Mouse (Mus musculus) left cerebral cortex, adult 6 months (tissue): ENCODE data around the gene Gm11554. TPM values are rescaled to one million over a fixed set of nuclear protein-coding genes. Genes with fewer than 3 reads are reported as not detected.

Source experiments
- long read RNA-seq, 2 experiments: library from polyadenylated mRNA; unstranded; transcript quantifications; one replicate each; pipeline ENCODE4 v2.0.0; 2019 to 2020
- polyA plus RNA-seq: library from polyadenylated mRNA; unstranded; fragments of <200 nt; fragmentation: Nextera tagmentation; gene quantifications from 2 replicates; pipeline ENCODE4 v1.2.3, GENCODE M21; 2021

The Gm11554 gene
- polyA plus RNA-seq, result not detected in 2 replicates
- long read RNA-seq, experiment 1, result 0 reads
- long read RNA-seq, experiment 2, result 0 reads

GRCm38 (mm10) chr11:99804346-99804745, at the start of gene Gm11554:
Gene Gm11554 (minus strand): TSS chr11:99804446.

GRCm38 (mm10) chr11:99851508-99851907, 47.3 kb upstream of the Gm11554 start, which contains the start of gene Krtap4-16:
Gene Krtap4-16 (minus strand): TSS chr11:99851608.

GRCm38 (mm10) chr11:99837966-99838365, 33.7 kb upstream of the Gm11554 start, which contains the start of gene 2300003K06Rik:
Gene 2300003K06Rik (minus strand): TSS chr11:99838066.

GRCm38 (mm10) chr11:99815566-99815965, 11.3 kb upstream of the Gm11554 start, which contains the start of gene Gm11564:
Gene Gm11564 (minus strand): TSS chr11:99815666.

GRCm38 (mm10) chr11:99809792-99810191, 5.5 kb upstream of the Gm11554 start, which contains the start of gene Krtap4-13:
Gene Krtap4-13 (minus strand): TSS chr11:99809892.

GRCm38 (mm10) chr11:99798832-99799231, 5.4 kb downstream of the Gm11554 start, which contains the start of gene Gm11569:
Gene Gm11569 (minus strand): TSS chr11:99798932.

GRCm38 (mm10) chr11:99793367-99793766, 10.9 kb downstream of the Gm11554 start, which contains the start of gene Gm11596:
Gene Gm11596 (minus strand): TSS chr11:99793467.

GRCm38 (mm10) chr11:99784900-99785299, 19.3 kb downstream of the Gm11554 start, which contains the start of gene Krtap4-9:
Gene Krtap4-9 (plus strand): TSS chr11:99785200.

GRCm38 (mm10) chr11:99780604-99781003, 23.6 kb downstream of the Gm11554 start, which contains the start of gene Krtap4-8:
Gene Krtap4-8 (minus strand): TSS chr11:99780704.

GRCm38 (mm10) chr11:99772813-99773212, 31.4 kb downstream of the Gm11554 start, which contains the start of gene Gm11595:
Gene Gm11595 (minus strand): TSS chr11:99772913.

Other genes starting within 250 kb of the Gm11554 start
- not detected in 2 replicates for gene Krtap3-2, start 247.6 kb downstream of the Gm11554 start, polyA plus RNA-seq
- gene Gm11939, start 245.0 kb downstream of the Gm11554 start, polyA plus RNA-seq, result not detected in 2 replicates
- gene Krtap3-1, start 237.8 kb downstream of the Gm11554 start, polyA plus RNA-seq, result not detected in 2 replicates
- gene Krtap1-5, start 223.4 kb downstream of the Gm11554 start, polyA plus RNA-seq, result not detected in 2 replicates
- not detected in 2 replicates for gene Krtap1-4, start 220.8 kb downstream of the Gm11554 start, polyA plus RNA-seq
- gene Krtap1-3, start 213.1 kb downstream of the Gm11554 start, polyA plus RNA-seq, result not detected in 2 replicates
- not detected in 2 replicates for gene Krtap9-3, start 206.3 kb downstream of the Gm11554 start, polyA plus RNA-seq
- not detected in 2 replicates for gene Gm11938, start 201.1 kb downstream of the Gm11554 start, polyA plus RNA-seq
- gene Gm11937, start 194.3 kb downstream of the Gm11554 start, polyA plus RNA-seq, result not detected in 2 replicates
- gene Krtap2-4, start 189.6 kb downstream of the Gm11554 start, polyA plus RNA-seq, result not detected in 2 replicates
- not detected in 2 replicates for gene Gm11562, start 184.0 kb downstream of the Gm11554 start, polyA plus RNA-seq
- not detected in 2 replicates for gene Krtap4-1, start 176.2 kb downstream of the Gm11554 start, polyA plus RNA-seq
- gene Krtap4-2, start 169.4 kb downstream of the Gm11554 start, polyA plus RNA-seq, result not detected in 2 replicates
- gene Krtap4-7, start 160.4 kb downstream of the Gm11554 start, polyA plus RNA-seq, result not detected in 2 replicates
- gene Gm11555, start 154.2 kb downstream of the Gm11554 start, polyA plus RNA-seq, result not detected in 2 replicates
- gene Gm11563, start 145.5 kb downstream of the Gm11554 start, polyA plus RNA-seq, result not detected in 2 replicates
- not detected in 2 replicates for gene Krtap4-6, start 138.5 kb downstream of the Gm11554 start, polyA plus RNA-seq
- gene Gm14190, start 113.7 kb downstream of the Gm11554 start, polyA plus RNA-seq, result not detected in 2 replicates
- gene Gm14180, start 70.2 kb downstream of the Gm11554 start, polyA plus RNA-seq, result not detected in 2 replicates
- not detected in 2 replicates for gene Gm11595, start 31.5 kb downstream of the Gm11554 start, polyA plus RNA-seq
- gene Krtap4-8, start 23.7 kb downstream of the Gm11554 start, polyA plus RNA-seq, result not detected in 2 replicates
- not detected in 2 replicates for gene Krtap4-9, start 19.2 kb downstream of the Gm11554 start, polyA plus RNA-seq
- gene Gm11596, start 11.0 kb downstream of the Gm11554 start, polyA plus RNA-seq, result not detected in 2 replicates
- gene Gm11569, start 5.5 kb downstream of the Gm11554 start, polyA plus RNA-seq, result not detected in 2 replicates
- gene Krtap4-13, start 5.4 kb upstream of the Gm11554 start, polyA plus RNA-seq, result not detected in 2 replicates
- not detected in 2 replicates for gene Gm11564, start 11.2 kb upstream of the Gm11554 start, polyA plus RNA-seq
- gene 2300003K06Rik, start 33.6 kb upstream of the Gm11554 start, polyA plus RNA-seq, result not detected in 2 replicates
- not detected in 2 replicates for gene Krtap4-16, start 47.2 kb upstream of the Gm11554 start, polyA plus RNA-seq
- not detected in 2 replicates for gene Gm11568, start 53.5 kb upstream of the Gm11554 start, polyA plus RNA-seq
- gene Gm11559, start 60.0 kb upstream of the Gm11554 start, polyA plus RNA-seq, result not detected in 2 replicates
- not detected in 2 replicates for gene Krtap9-1, start 68.9 kb upstream of the Gm11554 start, polyA plus RNA-seq
- gene Gm11567, start 74.7 kb upstream of the Gm11554 start, polyA plus RNA-seq, result not detected in 2 replicates
- not detected in 2 replicates for gene Krtap31-1, start 103.5 kb upstream of the Gm11554 start, polyA plus RNA-seq
- not detected in 2 replicates for gene Gm11565, start 110.3 kb upstream of the Gm11554 start, polyA plus RNA-seq
- not detected in 2 replicates for gene Krtap31-2, start 131.8 kb upstream of the Gm11554 start, polyA plus RNA-seq
- not detected in 2 replicates for gene Krtap9-5, start 144.0 kb upstream of the Gm11554 start, polyA plus RNA-seq
- not detected in 2 replicates for gene Krtap29-1, start 174.6 kb upstream of the Gm11554 start, polyA plus RNA-seq
- gene Krtap16-1, start 182.2 kb upstream of the Gm11554 start, polyA plus RNA-seq, result not detected in 2 replicates
- gene Krtap17-1, start 189.5 kb upstream of the Gm11554 start, polyA plus RNA-seq, result not detected in 2 replicates
- gene Krt33a, start 211.8 kb upstream of the Gm11554 start, polyA plus RNA-seq, result not detected in 2 replicates
- gene Krt33b, start 225.4 kb upstream of the Gm11554 start, polyA plus RNA-seq, result not detected in 2 replicates
- not detected in 2 replicates for gene Krt34, start 237.1 kb upstream of the Gm11554 start, polyA plus RNA-seq
- gene Krt31, start 246.1 kb upstream of the Gm11554 start, polyA plus RNA-seq, result 0.16 TPM in 1 of 2 replicates, not detected in the other